Mouse (Mus musculus) neutrophil, adult 5-6 weeks (primary cell): Measurements from ENCODE around the gene Gpx3. TPM values are rescaled to one million over a fixed set of nuclear protein-coding genes. Genes with fewer than 3 reads are reported as not detected.
A peak's percentile ranks its signal among the peaks of the same experiment; 100 is the strongest.
"Not testable (repeated sequence)": the region's sequence is repeated elsewhere in the genome, so short reads cannot be mapped to it uniquely, and the experiment has no call there.

Experiments used
- ATAC-seq: fragments of 151-379, 151-347 bp; 2 replicates; pipeline ENCODE4 v1.8.0; 2017; ENCODE audit warnings: mild to moderate bottlenecking, moderate TSS enrichment; ENCODE audit not compliant: insufficient number of reproducible peaks, poor library complexity, low FRiP score, severe bottlenecking; ENCODE audit errors: extremely low read depth
- total RNA-seq: library from RNA; stranded (forward); fragments of 200-1000 nt; gene quantifications from 2 replicates; pipeline ENCODE4 v1.2.3, GENCODE M21; 2017

Gene Gpx3
- total RNA-seq, 1 experiment from 2014 or later, result not detected

DNA sequence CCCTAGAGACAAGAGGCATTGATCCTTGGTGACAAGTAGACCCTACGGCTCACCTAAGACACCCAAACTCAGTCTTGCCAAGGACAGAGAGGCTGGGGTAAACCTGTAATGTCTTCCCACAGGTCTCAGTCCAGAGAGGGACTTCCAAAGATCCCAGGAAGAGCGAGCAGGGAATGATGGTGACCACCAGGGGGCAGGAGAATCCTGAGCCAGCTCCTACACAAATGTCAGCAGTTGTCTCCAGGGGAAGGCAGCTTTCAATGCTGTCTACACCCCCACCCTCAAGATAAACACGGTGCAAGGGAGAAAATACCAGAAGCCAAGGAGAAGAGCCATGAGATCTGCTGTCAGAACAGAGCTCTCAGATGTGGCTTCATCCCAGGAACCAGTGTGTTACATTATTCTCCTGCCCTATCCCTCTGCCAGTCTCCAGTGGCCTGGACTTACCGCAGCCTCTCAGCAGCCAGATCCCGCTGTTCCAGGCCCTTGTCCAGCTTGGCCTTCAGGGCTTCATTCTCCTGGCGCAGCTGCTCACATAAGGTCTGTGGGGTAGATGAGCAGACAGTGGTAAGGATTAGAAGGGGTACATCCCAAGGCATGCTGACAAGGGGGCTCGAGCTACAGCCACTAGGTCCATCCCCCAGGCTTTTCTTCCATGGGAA, 28.2 kb downstream of the Gpx3 start:
- no peak for ATAC-seq

GRCm38 (mm10) chr11:54931405-54932093, 29.3 kb downstream of the Gpx3 start:
- ATAC-seq, result no peak

DNA sequence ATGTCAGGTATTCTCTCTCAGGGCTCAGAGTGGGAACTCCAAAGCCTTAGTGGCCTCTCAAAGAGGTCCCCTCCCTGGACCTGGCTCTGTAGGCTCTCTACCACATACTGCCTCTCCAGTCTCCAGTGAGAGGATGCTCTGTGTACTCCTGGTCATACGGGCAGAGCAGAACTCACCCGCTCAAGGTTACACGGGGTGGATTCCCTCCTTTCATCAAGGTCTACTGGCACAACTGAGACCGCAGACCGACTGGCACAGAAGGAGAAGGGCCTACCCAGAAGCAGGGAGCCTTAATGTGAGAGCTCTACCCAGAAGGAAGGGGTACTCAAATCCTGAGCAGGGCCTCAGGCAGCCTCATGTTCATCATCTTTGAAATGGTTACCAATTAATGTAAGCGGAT, 30.3 kb downstream of the Gpx3 start:
- no peak for ATAC-seq

- no peak for ATAC-seq
Observed at GRCm38 (mm10) chr11:54934198-54934597, 31.9 kb downstream of the Gpx3 start.

DNA sequence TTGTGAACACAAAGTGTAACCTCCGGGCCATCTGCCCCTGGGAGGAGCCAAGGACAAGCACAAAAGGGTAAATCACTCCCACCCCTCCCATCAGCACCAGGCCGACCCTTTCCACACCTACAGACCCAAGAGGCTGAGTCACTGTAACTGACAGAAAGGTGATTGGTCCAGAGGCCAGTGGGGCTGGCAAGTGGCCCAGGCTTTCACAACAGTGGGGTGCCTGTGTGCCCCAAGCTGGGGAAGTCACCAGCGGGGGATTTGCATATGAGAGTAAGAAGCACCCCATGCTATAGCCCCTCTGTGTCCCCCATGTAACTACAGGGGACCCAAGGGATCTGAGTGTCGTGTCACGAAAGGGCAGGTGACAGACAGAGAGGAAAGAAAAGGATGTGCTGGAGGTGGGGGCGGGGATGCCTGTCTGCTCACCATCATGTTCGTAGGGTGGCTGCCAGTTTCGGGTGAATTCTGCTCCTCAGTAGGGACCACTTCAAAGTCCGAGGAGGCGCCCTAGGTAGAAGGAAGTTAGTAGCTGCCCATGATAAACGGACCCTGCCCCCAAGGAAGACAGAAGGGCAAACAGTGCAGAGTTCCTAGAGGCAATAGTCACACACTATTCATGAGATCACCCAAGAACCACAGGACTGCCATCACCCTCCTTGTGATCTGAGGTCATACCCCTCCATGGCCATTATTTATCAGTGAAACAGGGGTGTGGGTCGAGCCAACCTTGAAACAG, 34.0 kb downstream of the Gpx3 start:
- peak; percentile 44; the same call in 1 of the 2 replicates for ATAC-seq

- ATAC-seq, result no peak
Observed at GRCm38 (mm10) chr11:54936771-54937140, 34.5 kb downstream of the Gpx3 start.

GRCm38 (mm10) chr11:54939501-54939900, 37.2 kb downstream of the Gpx3 start:
- ATAC-seq, result no peak

- no peak for ATAC-seq
Observed at GRCm38 (mm10) chr11:54940056-54940455, 37.8 kb downstream of the Gpx3 start.

- ATAC-seq, result no peak
Observed at GRCm38 (mm10) chr11:54944702-54945101, 42.4 kb downstream of the Gpx3 start.

- ATAC-seq, result no peak
Observed at GRCm38 (mm10) chr11:54949717-54950116, 47.5 kb downstream of the Gpx3 start.

GRCm38 (mm10) chr11:54950684-54951083, 48.4 kb downstream of the Gpx3 start:
- no peak for ATAC-seq

DNA sequence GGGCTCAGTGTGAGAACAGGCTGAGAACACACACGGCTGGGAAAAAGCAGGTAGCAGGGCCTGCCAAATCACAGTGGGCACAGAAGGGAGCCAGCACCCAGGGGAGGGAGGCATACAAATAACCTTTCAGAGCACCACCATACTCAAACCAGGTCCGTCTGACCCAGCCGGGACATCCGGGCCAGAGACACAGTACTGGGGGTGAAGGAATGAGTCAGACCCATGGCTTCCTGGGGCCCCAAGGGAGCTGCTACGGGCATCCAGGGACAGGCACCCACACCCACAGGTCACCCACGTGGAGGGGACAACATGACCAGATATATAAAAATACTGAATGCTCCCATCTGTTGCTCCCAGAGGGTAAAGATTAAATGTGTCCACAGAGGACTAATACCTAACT, 50.4 kb downstream of the Gpx3 start:
- ATAC-seq, result no peak

DNA sequence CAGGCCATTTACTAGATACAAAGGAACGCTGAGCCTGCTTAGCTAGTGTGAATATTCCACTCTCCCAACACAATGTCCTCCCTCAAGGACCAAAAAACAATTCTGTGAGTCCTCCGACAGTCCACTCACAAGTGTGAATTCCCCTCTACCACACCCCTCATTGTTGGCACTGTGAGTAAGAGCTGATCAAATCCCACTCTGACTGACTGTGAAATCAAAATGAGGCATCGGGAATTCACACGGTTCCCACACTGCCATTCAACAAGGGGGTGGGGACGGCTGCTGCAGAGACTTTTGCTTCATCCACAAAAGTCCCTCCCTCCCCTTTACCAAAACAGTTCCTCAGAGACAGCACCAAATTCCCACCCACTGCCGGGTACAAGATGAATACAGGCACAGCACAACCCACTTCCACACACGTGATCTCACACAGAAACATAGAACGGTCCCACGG, 51.8 kb downstream of the Gpx3 start:
- ATAC-seq, result no peak

DNA sequence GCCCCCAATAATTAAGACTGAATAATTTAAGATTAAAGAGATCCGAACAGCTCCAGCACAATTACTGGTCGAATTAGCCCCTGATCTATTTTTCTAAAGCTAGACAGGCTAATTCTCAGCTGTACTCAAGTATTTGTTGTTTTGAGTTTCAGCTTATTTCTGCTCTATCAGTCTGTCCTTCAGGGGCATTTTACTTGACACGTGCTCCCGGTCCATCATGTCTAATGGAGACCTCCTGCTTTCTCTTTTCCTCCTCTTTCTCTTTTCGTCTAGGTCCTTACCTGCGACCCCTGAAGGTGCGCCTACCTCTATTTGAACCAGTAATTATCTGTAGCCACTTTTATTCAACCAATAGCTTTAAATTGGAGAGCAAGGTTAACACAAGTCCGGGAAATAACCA, 52.5 kb downstream of the Gpx3 start:
- ATAC-seq, result no peak

DNA sequence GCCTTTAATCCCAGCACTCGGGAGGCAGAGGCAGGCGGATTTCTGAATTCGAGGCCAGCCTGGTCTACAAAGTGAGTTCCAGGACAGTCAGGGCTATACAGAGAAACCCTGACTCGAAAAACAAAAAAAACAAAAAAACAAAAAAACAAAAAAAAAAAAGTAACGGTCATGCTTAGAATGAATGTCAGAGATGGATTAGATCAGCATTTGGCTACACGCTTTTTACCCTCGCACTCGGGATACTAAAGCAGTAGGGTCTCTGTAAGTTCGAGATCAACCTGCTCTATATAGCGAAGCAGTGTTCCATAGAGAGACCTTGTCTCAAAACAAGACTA, 53.1 kb downstream of the Gpx3 start:
- ATAC-seq, result not testable (repeated sequence)

GRCm38 (mm10) chr11:54955735-54956480, 53.7 kb downstream of the Gpx3 start:
- peak; percentile 86 for ATAC-seq

DNA sequence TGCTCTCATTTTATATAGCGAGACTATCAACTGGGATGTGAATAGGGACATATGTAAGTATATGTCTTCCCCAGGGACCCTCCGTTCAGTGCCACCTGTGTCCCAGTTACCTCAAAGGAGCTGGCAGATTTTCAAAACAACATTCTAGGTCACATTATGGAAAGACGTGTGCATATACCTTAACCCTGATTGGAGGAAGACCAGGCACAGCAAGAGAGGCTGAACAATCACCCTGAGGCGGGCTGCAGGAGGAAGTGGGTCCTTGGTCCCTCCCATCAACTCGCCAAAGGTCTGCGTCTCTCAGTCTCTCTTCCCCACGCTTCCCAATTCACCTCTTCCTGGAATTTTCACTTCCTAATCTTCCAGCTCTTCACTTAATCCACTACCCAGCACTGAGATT, 54.7 kb downstream of the Gpx3 start:
- ATAC-seq, result peak; percentile 23; the same call in 1 of the 2 replicates

- not testable (repeated sequence) for ATAC-seq
Observed at GRCm38 (mm10) chr11:54957708-54958107, 55.5 kb downstream of the Gpx3 start.

DNA sequence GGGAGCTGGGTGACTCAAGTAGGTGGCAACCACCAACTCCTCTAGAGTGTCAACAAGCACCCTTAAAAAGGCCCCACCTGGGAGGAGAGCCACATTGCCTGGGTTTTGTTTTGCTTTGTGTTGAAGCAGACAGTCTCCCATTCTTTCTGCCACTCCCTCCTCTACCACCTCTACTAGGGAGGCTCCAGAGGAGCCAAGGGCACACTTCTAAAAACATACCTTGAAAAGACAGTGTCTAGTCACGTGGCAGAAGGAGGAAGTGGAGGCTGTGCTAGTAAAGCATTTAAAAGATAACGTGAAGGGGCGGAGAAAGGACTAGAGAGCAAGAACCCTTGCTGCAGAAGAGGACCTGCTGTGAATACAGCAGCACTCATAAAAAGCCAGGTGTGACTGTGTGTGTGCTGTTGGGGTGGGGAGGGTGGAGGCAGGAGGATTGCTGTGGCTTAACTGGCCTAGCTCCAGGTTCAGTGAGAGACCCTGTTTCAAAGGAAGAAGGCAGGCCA, 56.4 kb downstream of the Gpx3 start:
- peak; percentile 33; the same call in 1 of the 2 replicates for ATAC-seq
